Mouse (Mus musculus): ENCODE data around the gene Gm37240.

DNA sequence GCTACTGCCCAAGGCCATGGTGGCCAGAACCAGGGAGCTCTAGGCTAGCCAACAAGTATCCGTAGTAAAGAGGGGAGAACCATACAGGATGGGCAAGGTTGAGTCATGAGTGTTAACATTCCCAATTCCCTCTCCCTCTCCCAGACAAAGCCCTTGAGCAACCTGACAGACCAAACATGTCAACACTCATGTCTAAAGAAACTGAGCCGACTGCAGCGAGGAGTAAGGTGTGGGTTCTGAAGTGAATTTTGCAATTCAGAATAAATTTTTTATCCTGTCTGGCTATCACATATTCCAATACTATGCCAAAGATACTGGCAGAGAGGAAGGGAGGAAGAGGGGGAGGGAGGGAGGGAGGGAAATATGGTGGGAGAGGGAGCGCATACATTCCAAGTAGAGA lies 33.6 kb downstream of the Gm37240 start:
- TF ChIP-seq HCFC1 (IDR thresholded peaks at IDR 0.05; ENCODE audit: borderline replicate concordance, insufficient read depth, low read length) (no peak), MAFK (IDR thresholded peaks at IDR 0.05; ENCODE audit: insufficient read depth, low read depth, low read length) (no peak), ZC3H11A (IDR thresholded peaks at IDR 0.05; ENCODE audit: borderline replicate concordance, low read depth, low read length) (no peak), ZNF384 (IDR thresholded peaks at IDR 0.05; ENCODE audit: low read depth, low read length) (no peak)

All from ES-E14 (cell line).